Mouse (Mus musculus) midbrain, embryonic 12.5 days (tissue): Measurements from ENCODE around the gene Sox5. TPM values are rescaled to one million over a fixed set of nuclear protein-coding genes. Genes with fewer than 3 reads are reported as not detected.

Source experiments
- ATAC-seq: fragments of 200-750 bp; cut with Nextera tagmentation; 2 replicates; pipeline ENCODE4 v1.8.0; 2017; ENCODE audit warnings: low read depth, moderate TSS enrichment, moderate library complexity; ENCODE audit not compliant: low FRiP score
- H3K27ac ChIP-seq: fragments of 300-500 bp; sonication (generic); replicated peaks from 2 replicates; pipeline ENCODE4 v1.5.1; 2016; ENCODE audit warnings: mild to moderate bottlenecking
- H3K27me3 ChIP-seq: fragments of 300-500 bp; sonication (generic); 2 replicates; pipeline ENCODE4 v1.6.1; 2016; ENCODE audit warnings: mild to moderate bottlenecking
- H3K36me3 ChIP-seq: fragments of 300-500 bp; sonication (generic); 2 replicates; pipeline ENCODE4 v1.6.1; 2016
- H3K4me1 ChIP-seq: fragments of 300-500 bp; sonication (generic); 2 replicates; pipeline ENCODE4 v1.6.1; 2016
- H3K4me2 ChIP-seq: fragments of 300-500 bp; sonication (generic); replicated peaks from 2 replicates; pipeline ENCODE4 v1.6.1; 2016; ENCODE audit warnings: mild to moderate bottlenecking, moderate library complexity
- H3K4me3 ChIP-seq: fragments of 300-500 bp; sonication (generic); 2 replicates; pipeline ENCODE4 v1.5.1; 2016; ENCODE audit warnings: mild to moderate bottlenecking
- H3K9ac ChIP-seq: fragments of 300-500 bp; sonication (generic); replicated peaks from 2 replicates; pipeline ENCODE4 v1.6.1; 2016; ENCODE audit warnings: mild to moderate bottlenecking, moderate library complexity
- H3K9me3 ChIP-seq: fragments of 300-500 bp; sonication (generic); 2 replicates; pipeline ENCODE4 v1.6.1; 2016; ENCODE audit warnings: mild to moderate bottlenecking
- WGBS: fragments of 180-500 bp; shearing (Covaris S2); methylation state at CpG from one replicate; pipeline ENCODE4 v1.1.7; 2016; 5-methylcytosine and 5-hydroxymethylcytosine counted together
- polyA plus RNA-seq: library from polyadenylated mRNA; unstranded; fragments of >200 nt; fragmentation: Nextera tagmentation; extraction: Ambion mirVana; gene quantifications from 2 replicates; pipeline ENCODE4 v1.2.1, GENCODE M21; 2016

The Sox5 gene
- polyA plus RNA-seq, 1 experiment from 2014 or later: 46.8 TPM

DNA sequence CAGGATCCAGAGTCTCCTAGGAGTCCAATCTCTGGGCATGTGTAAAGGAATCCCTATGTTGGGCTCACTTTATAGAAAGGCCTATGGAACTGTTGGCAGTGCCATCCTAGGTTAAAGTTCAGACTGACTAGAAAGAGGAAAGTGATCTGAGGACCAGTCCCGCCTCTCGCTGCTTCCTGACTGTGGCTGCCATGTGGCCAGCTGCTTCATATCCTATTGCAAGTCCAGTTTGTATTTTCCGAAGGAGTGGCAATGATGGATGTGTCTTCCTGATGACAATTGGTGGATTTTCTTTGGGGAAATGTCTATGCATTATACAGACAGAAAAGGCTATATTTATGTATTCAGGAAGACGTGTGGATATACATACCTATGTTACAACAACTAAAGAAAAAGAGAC is 453.0 kb downstream of the Sox5 start:
- Histone ChIP-seq H3K27me3 (no peaks in the 10 kb centered on the region), H3K4me2 (no peak overlapping the region), H3K27ac (no peak overlapping the region), H3K4me1 (0 out of 2 replicates have a peak, but pooled peaks cover 2% of the 10 kb centered on the region), H3K9ac (no peak overlapping the region), H3K36me3 (no peaks in the 10 kb centered on the region), H3K4me3 (no peak overlapping the region), H3K9me3 (no peaks in the 10 kb centered on the region)
- ATAC-seq: no peak
- 91% methylated on average over 4 of the region's 4 CpGs for WGBS

DNA sequence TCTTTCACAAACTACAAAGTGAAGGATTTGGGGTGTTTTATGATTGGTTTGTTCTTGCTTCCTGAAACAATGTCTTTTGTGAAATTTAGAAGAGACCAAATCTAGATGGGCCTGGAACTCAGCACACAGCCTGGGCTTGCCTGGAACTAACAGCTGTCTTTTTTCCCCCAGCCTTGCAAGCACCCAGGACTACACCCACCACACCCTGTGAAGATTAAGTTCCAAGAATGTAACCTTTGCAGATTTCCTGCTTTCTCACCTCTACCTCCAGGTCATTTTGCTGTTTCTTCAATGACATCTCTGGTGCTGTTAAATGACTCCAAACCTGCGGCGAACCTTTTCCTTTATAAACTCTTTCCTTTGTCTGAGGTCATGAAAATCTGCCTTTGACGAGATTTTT is 455.0 kb downstream of the Sox5 start:
- H3K4me3 ChIP-seq: no peak overlapping the region
- H3K4me1 ChIP-seq: 0 out of 2 replicates have a peak, but pooled peaks cover 2% of the 10 kb centered on the region
- no peak overlapping the region for H3K4me2 ChIP-seq
- no peaks in the 10 kb centered on the region for H3K9me3 ChIP-seq
- 82% methylated on average over 3 of the region's 3 CpGs for WGBS
- H3K36me3 ChIP-seq: no peaks in the 10 kb centered on the region
- ATAC-seq: no peak
- no peak overlapping the region for H3K27ac ChIP-seq
- no peak overlapping the region for H3K9ac ChIP-seq
- no peaks in the 10 kb centered on the region for H3K27me3 ChIP-seq

DNA sequence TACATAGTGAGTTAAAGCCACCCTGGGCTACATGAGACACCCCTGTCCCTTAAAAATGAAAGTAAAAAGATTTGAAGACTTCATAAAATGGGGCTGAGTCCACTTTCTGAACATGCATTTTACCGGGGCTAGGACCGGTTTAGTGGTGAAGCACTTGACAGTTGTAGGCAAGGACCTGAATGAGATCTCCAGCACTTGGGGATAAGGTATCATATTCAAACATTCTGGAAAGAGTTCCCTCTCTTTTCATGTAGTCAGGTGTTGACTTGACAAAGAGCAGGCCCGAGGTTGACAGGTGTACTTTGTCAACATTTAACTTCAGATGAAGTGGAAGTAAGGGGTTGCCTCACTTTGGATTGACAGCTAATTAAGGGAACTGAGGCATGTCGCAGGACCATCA is 458.4 kb downstream of the Sox5 start:
- 85% methylated on average over 4 of the region's 4 CpGs for WGBS
- no peak overlapping the region for H3K27ac ChIP-seq
- H3K36me3 ChIP-seq: no peaks in the 10 kb centered on the region
- no peaks in the 10 kb centered on the region for H3K9me3 ChIP-seq
- no peak overlapping the region for H3K4me2 ChIP-seq
- H3K4me1 ChIP-seq: 0 out of 2 replicates have a peak, but pooled peaks cover 2% of the 10 kb centered on the region
- H3K9ac ChIP-seq: no peak overlapping the region
- ATAC-seq: no peak
- H3K27me3 ChIP-seq: no peaks in the 10 kb centered on the region
- no peak overlapping the region for H3K4me3 ChIP-seq

DNA sequence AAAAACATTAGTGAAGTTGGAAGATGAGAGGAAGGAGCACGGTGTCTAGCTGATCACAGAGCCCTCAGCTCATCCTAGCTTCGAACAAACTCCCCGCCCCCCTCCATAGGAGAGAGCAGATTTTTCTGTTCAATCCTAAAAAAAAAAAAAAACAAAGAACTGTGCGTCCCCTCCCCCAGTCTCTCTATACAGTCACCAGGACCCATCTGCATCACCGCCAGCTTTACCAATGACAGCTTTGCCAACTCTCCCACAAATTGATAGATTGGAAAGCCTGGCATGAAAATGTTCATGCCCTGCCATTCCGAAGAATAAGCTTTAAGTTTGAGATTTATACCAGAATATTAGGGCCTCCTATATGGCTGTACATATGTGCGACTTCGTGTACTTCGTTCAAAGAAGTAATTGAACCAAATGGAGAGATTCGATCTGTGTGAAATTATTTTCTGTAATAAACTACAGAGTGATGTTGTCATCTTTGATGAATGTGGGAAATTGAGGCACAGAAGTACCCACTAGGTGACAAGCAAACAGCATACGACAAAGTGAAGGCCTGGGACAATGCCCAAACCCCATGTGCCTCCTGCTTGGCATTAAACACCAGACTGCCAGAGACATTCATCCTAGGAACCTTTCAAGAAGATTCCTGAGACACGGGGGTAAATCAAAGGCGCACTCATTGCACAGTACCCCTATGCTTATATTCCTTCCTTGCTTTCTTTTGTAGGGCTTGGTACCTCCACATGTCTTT is 459.3 kb downstream of the Sox5 start:
- 88% methylated on average over 13 of the region's 13 CpGs for WGBS

DNA sequence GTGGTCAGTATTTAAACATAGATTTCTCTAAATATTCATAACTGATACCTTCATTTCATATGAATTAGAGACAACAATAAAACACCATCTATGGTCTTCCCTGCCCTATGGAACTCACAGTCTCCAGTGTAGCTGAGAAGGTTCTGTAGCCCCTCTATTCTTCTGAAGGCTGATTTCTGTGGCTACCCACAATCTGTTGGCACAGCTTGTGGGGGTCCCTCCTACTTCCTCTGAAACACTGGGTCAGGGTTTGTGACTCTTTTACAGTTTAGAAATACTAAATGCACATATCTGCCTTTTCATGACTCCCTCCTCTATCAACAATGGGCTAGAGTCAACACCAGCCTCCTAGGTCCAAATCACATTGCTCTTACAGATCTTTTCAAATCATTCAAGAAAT is 461.4 kb downstream of the Sox5 start:
- no peak overlapping the region for H3K4me2 ChIP-seq

More for the DNA sequence above, 459.3 kb downstream of the Sox5 start:
- Histone ChIP-seq H3K4me3 (no peak overlapping the region), H3K4me2 (no peak overlapping the region), H3K27ac (no peak overlapping the region), H3K4me1 (0 out of 2 replicates have a peak, but pooled peaks cover 2% of the 10 kb centered on the region), H3K27me3 (no peaks in the 10 kb centered on the region), H3K9me3 (no peaks in the 10 kb centered on the region), H3K36me3 (no peaks in the 10 kb centered on the region), H3K9ac (no peak overlapping the region)
- ATAC-seq: no peak

DNA sequence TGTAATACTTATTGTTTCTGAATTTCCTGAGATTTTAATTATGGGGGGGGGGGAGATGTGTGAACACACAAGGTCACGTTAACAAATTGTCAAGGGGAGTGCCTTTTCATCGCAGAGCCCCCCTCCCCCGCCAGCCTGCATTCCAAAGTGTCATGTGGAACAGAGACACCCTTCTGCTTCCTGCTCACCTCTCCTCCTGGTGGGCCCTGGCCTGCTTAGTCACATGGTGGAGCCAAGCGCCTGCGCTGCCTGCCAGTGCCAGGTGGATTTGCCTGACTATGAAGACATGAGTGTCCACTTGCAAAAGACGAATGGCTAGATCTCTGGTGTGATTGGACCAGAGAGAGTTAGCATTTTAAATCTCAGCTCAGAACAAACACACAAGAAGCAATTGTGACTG is 462.1 kb downstream of the Sox5 start:
- Histone ChIP-seq H3K4me1 (0 out of 2 replicates have a peak, but pooled peaks cover under 1% of the 10 kb centered on the region), H3K27me3 (no peaks in the 10 kb centered on the region), H3K4me3 (no peak overlapping the region), H3K4me2 (no peak overlapping the region), H3K27ac (no peak overlapping the region), H3K36me3 (no peaks in the 10 kb centered on the region), H3K9ac (no peak overlapping the region), H3K9me3 (no peaks in the 10 kb centered on the region)
- no peak for ATAC-seq
- 76% methylated on average over 6 of the region's 6 CpGs for WGBS

More for the DNA sequence above, 461.4 kb downstream of the Sox5 start:
- Histone ChIP-seq H3K27ac (no peak overlapping the region), H3K27me3 (no peaks in the 10 kb centered on the region), H3K9ac (no peak overlapping the region), H3K9me3 (no peaks in the 10 kb centered on the region), H3K4me1 (0 out of 2 replicates have a peak, but pooled peaks cover 2% of the 10 kb centered on the region), H3K36me3 (no peaks in the 10 kb centered on the region), H3K4me3 (no peak overlapping the region)
- no peak for ATAC-seq

DNA sequence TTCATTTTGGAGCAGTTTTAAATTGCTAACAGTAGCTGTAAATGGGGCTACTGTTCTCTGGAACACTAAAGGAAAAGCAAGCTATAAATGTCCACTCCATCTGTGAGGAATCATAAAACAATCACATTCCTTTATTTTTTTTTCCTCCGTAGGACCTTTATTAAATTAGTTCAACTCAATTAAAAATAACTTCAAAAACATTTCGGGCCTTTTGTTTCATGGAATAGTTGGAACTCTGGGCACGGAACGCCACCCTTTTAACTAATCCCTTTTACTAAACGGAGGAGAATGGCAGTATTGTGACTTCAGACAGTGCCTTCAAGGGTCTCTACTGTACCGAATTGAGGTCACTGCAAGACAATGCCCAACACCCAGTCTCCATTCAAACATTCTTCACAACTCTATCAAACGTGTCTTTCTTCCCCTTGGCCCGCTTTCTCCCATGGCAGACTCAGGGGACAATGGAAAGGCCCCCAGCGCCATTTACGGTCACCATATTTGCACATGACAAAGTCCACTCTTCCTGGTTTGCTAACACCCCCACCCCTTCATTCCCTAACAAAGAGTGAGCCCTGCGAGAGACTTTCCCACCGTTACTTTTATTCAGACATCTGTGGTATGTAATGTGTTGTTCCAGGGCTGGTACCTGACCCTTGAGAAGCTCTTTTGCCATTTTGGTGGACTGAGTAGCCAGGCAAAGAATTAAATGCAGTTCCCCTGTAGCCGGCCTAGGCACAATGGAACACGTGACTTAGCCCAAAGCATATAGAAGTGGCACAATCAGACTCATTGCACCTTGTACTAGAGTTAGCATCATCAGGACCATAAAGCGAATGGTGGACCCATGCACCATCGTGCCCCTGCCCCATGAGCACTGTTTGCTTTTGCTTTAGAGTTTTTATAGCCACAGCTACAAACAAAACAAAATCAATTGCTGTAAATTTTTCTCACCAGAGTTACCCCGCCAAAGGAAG is 468.7 kb downstream of the Sox5 start:
- 0 out of 2 replicates have a peak overlapping the region, but pooled peaks have one; percentile 2 for H3K4me2 ChIP-seq
- no peaks in the 10 kb centered on the region for H3K36me3 ChIP-seq
- no peaks in the 10 kb centered on the region for H3K27me3 ChIP-seq
- no peak overlapping the region for H3K4me3 ChIP-seq
- H3K27ac ChIP-seq: peak overlapping the region; percentile 50
- H3K9ac ChIP-seq: no peak overlapping the region
- peaks cover 15% of the 10 kb centered on the region for H3K4me1 ChIP-seq
- no peaks in the 10 kb centered on the region for H3K9me3 ChIP-seq
- WGBS: 42% methylated on average over 17 of the region's 17 CpGs
- peak; percentile 96 for ATAC-seq

DNA sequence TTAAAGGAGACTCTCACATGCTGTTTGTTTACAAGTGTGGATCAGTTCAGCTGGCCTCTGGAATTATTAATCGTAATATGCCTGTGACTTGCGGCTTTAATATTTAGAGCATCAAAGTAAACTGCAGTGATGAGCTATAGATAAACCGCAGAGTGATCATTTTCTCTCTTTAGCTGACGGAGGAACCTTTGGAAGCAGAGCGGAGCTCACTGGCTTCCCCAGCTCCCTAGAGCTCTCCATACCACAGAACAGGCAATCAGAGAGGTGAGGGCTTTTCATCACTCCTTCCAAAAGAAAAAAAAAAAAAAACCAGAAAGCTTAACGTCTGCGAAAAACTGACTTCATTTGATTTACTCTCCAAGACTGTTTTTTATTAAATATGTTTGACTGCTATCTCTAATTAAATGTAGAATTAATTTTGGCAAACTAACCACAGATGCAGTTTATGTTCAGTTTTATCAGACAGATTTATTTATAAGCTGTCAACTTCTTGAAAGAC is 469.4 kb downstream of the Sox5 start:
- no peaks in the 10 kb centered on the region for H3K36me3 ChIP-seq
- no peak overlapping the region for H3K4me3 ChIP-seq
- 70% methylated on average over 7 of the region's 7 CpGs for WGBS
- no peak overlapping the region for H3K9ac ChIP-seq
- H3K27me3 ChIP-seq: no peaks in the 10 kb centered on the region
- H3K4me1 ChIP-seq: peaks cover 15% of the 10 kb centered on the region
- H3K9me3 ChIP-seq: no peaks in the 10 kb centered on the region
- H3K27ac ChIP-seq: 0 out of 2 replicates have a peak overlapping the region, but pooled peaks have one; percentile 4
- no peak for ATAC-seq
- H3K4me2 ChIP-seq: no peak overlapping the region

DNA sequence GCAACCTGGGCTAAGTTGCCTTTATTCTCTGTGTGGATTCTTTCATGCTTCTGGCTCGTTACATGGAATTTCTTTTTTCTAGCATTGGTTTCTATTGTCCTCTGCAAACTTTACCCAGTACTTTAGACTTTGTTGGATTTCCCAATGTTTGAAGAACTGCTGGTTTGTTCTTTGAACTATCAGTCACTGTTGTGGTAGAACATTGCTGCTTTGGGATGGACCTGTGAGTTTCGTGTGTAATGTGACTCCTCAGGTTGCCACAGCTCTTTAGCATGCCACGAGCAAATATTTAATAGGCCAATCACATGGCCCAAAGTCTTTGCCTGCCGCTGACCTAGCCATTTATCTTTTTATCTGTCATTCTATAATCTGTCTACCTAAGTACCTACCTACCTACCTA is 470.0 kb downstream of the Sox5 start:
- H3K4me3 ChIP-seq: no peak overlapping the region
- H3K27me3 ChIP-seq: no peaks in the 10 kb centered on the region
- WGBS: 75% methylated on average over 4 of the region's 4 CpGs
- H3K4me1 ChIP-seq: peaks cover 18% of the 10 kb centered on the region
- H3K27ac ChIP-seq: no peak overlapping the region
- ATAC-seq: no peak
- H3K9ac ChIP-seq: no peak overlapping the region
- H3K4me2 ChIP-seq: no peak overlapping the region
- H3K36me3 ChIP-seq: no peaks in the 10 kb centered on the region
- no peaks in the 10 kb centered on the region for H3K9me3 ChIP-seq

DNA sequence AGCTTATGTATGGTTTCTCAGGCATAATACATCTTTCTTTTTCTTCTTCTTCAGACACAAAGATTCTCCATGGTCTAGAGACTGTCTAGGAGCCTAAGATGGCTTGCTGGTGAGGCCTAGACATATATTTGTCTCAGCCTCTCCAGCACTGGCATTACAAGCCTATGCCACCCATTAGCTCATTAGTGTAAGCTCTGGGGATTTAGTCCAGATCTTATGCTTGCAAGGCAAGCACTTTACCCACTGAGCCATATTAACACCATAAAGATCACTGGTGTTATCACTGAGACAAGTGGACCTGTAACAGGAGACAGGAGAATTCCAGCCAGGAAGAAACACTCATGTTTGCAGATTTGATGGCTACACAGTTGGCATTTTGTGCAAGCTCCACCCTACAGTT is 472.6 kb downstream of the Sox5 start:
- no peak overlapping the region for H3K4me3 ChIP-seq

DNA sequence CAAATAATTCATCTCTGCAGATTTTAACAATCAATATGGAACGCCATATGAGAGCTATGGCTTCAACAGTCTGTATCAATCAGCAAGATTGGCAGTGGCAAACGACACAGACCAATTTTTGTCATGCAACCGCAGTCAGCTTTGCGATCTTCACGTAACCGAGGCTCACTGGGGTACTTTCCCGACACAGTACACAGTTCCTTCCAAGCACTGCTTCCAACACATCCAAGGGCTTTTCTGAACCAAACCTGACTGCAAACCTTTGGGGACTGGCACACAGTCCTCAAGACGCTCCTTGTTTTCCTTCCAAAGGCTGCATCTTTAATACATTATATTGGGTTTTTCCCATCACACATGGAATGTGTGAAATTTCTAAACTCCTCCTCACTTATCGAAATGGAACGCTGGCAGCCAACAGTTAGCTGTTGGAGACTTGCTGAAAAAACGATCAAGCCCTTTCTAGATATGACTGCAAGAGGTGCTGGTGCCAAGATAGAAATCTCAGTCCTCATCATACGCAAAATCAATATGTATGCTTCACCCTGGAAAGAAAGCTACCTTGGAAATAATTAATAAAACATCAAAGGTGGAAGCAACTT is 474.1 kb downstream of the Sox5 start:
- H3K4me1 ChIP-seq: peaks cover 8% of the 10 kb centered on the region; the same call in 1 of the 2 replicates
- H3K9me3 ChIP-seq: no peaks in the 10 kb centered on the region
- WGBS: 89% methylated on average over 12 of the region's 12 CpGs
- no peak overlapping the region for H3K4me3 ChIP-seq
- no peak for ATAC-seq
- no peak overlapping the region for H3K27ac ChIP-seq
- no peak overlapping the region for H3K4me2 ChIP-seq
- H3K27me3 ChIP-seq: no peaks in the 10 kb centered on the region
- no peaks in the 10 kb centered on the region for H3K36me3 ChIP-seq
- no peak overlapping the region for H3K9ac ChIP-seq

More for the DNA sequence above, 472.6 kb downstream of the Sox5 start:
- Histone ChIP-seq H3K36me3 (no peaks in the 10 kb centered on the region), H3K9me3 (no peaks in the 10 kb centered on the region), H3K9ac (no peak overlapping the region), H3K27me3 (no peaks in the 10 kb centered on the region), H3K4me1 (peaks cover 18% of the 10 kb centered on the region), H3K27ac (no peak overlapping the region), H3K4me2 (no peak overlapping the region)
- no peak for ATAC-seq
